Mouse (Mus musculus): ENCODE measurements at regions not wholly inside any gene's neighbourhood (a gene's known extent, or its start where the extent isn't known, plus 50 kb on each side); places are given as distances from the start of the nearest gene placed in this dataset.
A peak's percentile ranks its signal among the peaks of the same experiment; 100 is the strongest.

GRCm38 (mm10) chr7:37230641-37231347, 532.9 kb downstream of the Tshz3 start:
- DNase-seq (ENCODE audit: low spot score in 2 of 2): no peak

GRCm38 (mm10) chr7:37240832-37241231, 532.6 kb downstream of the Zfp536 start:
- no peak for DNase-seq (ENCODE audit: low spot score in 2 of 2)

GRCm38 (mm10) chr7:37241781-37242180, 531.7 kb downstream of the Zfp536 start:
- DNase-seq (ENCODE audit: low spot score in 2 of 2): no peak

DNA sequence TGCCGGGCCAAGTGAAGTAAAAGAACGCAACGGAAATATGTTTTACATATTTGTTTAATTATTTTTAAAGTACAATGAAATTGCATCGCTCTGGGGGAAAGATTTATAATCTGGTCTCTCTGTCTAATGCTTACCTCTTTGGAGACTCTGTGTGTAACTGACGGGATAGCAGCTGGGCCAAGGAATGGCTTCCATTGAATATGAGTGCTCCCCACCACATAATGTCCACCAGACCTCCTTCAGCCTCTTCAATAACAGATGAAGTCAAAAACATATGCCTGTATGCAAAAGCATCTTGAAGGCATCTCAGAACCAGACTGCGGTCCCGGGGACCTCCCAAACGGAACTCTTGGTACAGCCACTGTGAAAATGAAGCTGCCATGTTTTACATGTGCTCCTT, 531.0 kb downstream of the Zfp536 start:
- no peak for DNase-seq (ENCODE audit: low spot score in 2 of 2)

- peak in 1 of 2 experiments; percentile 13 for DNase-seq (ENCODE audit: low spot score in 2 of 2)
Observed at GRCm38 (mm10) chr7:37246156-37246555, 527.3 kb downstream of the Zfp536 start.

- no peak for DNase-seq (ENCODE audit: low spot score in 2 of 2)
Observed at GRCm38 (mm10) chr7:37254431-37254830, 519.0 kb downstream of the Zfp536 start.

DNA sequence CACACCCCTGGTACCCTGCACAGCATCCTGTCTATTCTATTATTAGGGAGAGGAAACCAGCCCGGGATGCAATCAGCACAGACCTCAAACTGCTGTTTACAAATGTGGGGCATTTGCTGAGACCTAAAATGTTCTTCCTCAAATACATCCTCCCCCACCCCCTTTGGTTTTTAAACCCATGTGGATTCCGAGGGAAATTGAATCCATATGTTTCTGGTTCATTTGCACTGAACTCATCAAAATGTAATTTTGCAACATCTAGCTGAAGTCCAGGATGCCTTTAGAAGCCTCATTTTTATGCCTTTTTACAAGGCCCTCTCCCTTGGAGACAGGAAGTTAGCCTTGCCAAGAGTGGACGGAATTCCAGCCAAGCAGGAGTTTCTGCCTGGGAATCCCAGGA, 517.6 kb downstream of the Zfp536 start:
- no peak for DNase-seq (ENCODE audit: low spot score in 2 of 2)

DNA sequence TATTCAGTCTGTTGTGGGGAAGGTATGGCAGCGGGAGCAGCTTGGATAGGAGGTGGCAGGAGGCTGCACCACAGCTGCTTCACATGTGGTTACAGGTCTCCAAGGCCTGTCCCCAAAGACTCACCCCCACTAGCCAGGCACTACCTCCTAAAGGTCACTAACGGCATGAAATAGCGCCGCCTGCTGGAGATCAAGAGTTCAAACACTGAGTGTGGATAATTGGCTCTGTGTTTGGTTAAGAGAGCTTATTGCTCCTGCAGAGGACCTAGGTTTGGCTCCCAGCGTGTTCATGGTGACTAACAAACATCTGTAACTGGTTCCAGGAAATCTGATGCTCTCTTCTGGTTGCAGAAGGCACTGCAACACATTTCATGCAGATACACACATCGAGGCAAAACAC, 514.1 kb downstream of the Zfp536 start:
- DNase-seq (ENCODE audit: low spot score in 2 of 2): no peak

DNA sequence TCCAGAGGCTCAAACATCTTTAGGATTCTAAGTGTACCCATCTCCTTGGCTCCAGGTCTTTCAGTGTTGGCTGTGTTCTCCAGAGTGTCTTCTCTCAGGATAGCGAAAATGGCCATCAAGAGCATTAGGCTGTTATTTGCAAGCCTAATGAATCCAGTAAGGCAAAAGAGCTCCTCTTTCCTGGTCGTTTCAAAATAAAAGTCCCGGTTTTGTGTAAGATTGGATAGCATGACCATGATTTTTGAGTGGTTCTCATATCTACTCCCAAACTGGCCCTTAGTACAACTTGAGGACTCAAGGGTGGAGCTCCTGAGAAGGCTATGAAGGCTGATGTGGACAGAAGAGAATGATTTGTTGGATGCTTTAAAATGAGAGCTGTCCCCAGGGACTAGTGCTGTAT, 510.6 kb downstream of the Zfp536 start:
- no peak for DNase-seq (ENCODE audit: low spot score in 2 of 2)

DNA sequence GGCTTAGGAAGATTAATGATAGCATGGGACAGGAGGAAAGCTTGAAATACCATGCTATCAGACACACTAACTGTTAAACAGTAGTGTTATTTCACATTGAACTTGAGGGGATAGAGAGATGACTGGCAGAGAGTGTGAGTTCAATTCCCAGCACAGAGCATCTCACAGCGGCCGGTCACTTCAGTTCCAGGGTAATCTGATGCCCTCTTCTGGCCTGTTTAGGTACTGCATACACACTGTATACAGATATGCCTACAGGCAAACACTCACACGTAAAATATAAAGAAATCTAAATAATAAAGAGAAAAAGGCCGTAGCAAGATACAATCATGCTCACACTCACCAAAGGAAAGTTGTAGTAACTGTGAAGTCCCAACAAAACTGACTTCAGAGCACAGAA, 506.0 kb downstream of the Zfp536 start:
- no peak for DNase-seq (ENCODE audit: low spot score in 2 of 2)

DNA sequence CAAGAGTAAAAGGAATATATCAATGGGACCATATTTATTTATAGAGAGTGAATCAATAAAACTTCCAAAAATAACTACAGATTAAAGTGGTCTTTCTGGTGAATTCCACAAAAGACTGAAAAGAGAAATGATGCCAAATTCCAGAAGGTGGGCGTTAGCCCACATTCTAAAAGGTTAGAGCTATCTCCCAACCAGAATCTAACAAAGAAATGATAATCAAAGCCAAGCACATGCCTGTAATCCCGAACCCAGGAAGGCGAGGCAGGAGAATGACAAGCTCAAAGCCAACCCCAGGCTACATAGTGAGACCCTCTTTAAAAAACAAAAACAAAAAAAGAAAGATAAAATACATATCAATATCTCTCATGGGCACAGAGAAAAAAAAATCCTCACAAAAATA, 502.6 kb downstream of the Zfp536 start:
- DNase-seq (ENCODE audit: low spot score in 2 of 2): no peak

DNA sequence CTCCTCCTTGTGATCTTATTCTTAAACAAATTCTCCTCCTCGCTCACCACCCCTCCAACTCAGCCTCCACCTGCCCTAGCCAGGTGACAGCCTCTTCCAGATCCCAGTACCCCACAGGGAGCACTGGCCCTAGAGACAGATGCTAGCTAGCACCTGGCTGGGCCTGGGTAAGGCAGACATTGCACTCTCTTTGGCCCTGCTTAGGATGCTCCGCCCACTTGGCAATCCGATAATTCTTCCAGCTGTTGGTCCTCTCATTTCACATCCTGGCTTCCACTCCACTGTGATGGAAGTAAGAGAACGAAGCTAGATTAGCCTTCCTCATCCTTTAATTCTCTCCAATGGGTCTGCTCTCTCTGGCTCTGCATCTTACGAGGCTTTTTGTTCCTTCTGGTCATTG, 483.4 kb downstream of the Zfp536 start:
- no peak for DNase-seq (ENCODE audit: low spot score in 2 of 2)

DNA sequence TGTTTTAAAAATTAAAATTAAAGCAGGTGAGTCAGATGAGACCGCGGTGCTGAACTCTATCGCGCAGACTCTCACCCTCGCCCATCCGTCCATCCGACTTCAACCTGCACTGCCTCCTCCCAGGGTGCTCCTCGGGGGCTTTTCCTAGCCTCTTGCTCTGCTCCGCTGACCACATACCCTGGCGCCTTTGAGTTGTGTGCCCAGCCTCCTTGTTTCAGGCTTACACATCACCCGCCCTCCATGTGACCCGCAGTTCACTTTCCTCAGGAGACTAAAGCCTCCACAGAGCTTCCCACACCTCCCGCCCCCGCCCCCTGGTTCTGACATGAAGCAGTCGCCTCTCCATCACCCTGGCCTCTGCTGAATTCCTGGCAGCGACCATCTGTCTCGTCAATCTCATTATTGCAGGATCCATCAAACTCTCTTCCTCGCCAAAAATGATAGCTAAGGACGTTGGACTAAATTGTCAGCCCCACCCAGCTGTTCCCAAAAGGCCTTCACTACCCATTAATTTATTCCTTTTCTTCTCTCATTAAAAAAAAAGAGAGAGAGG, 482.9 kb downstream of the Zfp536 start:
- DNase-seq (ENCODE audit: low spot score in 2 of 2): no peak

GRCm38 (mm10) chr7:37291726-37292125, 481.7 kb downstream of the Zfp536 start:
- no peak for DNase-seq (ENCODE audit: low spot score in 2 of 2)

DNA sequence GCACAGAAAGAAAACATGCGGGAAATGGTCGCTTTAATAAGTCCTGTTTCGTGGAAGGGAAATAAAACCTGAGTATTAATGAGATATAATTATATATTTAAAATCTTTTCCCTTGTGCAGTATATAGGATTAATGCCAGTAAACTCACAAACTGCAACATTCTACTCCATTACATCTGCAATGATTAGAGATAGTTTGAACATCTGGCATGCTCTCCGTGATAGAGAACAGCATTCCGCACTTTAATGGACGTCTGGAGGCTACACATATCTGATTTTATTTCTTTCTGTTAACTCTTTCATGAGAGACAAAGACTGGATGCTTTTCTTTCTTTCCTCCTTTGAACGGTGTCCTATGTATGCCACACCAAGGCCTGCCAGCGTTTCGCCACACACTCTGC, 480.9 kb downstream of the Zfp536 start:
- no peak for DNase-seq (ENCODE audit: low spot score in 2 of 2)

GRCm38 (mm10) chr7:37298888-37299287, 474.6 kb downstream of the Zfp536 start:
- no peak for DNase-seq (ENCODE audit: low spot score in 2 of 2)

GRCm38 (mm10) chr7:37305463-37305862, 468.0 kb downstream of the Zfp536 start:
- no peak for DNase-seq (ENCODE audit: low spot score in 2 of 2)

DNA sequence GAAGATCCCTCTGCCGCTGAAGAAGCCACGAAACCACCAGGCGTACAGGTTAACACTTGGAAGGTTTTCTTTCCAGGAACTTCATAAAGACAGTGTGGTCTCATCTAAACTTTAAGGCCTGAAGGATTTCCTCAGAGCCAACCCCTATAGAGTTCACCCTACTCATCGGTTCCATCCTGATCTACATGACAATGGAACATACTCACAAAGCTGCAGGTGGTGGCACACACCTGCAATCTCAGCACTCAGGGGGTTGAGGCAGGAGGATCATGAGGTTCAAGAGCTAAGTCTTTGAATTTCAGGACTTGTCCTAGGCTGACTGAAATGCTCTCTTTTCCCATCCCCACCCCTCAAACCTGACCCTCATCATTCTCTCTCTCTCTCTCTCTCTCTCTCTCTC, 466.2 kb downstream of the Zfp536 start:
- DNase-seq (ENCODE audit: low spot score in 2 of 2): no peak

GRCm38 (mm10) chr7:37324653-37325052, 448.8 kb downstream of the Zfp536 start:
- DNase-seq (ENCODE audit: low spot score in 2 of 2): no peak

DNA sequence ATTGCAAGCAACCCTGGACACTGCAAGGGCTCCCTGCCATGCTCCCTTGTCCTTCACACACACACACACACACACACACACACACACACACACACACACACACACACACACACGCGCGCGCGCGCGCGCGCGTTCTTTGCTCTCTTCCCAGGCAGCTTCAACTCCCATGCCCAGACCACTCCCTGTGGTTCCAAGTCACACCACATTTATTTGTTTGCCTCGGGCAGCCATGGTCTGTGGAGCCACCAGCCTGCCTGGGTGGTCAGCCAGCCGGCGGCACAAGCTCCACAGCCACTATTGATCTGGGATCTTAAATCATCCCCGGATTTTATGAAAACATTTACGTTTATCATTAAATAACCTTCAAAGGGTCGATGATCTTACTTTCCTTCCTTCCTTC, 440.0 kb downstream of the Zfp536 start:
- DNase-seq (ENCODE audit: low spot score in 2 of 2): no peak

DNA sequence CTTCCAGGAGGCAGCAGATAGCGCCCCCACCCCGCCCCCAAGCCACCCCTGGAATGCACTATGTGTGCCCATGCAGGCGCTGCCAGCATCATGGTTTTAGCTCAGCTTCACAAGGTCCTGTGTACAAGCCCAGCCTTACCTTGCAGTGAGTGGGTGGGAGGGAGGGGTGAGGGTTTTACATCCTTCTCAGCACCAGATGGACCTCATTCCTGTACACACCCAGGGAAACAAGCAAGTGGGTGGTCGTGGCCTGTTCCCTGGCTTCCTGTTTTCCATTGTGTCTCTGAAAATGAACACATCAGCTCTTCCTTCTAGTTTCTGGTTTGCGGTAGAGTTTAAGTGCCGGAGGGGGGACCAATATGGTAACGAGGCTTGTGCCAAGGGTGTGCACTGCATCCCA, 438.2 kb downstream of the Zfp536 start:
- no peak for DNase-seq (ENCODE audit: low spot score in 2 of 2)

DNA sequence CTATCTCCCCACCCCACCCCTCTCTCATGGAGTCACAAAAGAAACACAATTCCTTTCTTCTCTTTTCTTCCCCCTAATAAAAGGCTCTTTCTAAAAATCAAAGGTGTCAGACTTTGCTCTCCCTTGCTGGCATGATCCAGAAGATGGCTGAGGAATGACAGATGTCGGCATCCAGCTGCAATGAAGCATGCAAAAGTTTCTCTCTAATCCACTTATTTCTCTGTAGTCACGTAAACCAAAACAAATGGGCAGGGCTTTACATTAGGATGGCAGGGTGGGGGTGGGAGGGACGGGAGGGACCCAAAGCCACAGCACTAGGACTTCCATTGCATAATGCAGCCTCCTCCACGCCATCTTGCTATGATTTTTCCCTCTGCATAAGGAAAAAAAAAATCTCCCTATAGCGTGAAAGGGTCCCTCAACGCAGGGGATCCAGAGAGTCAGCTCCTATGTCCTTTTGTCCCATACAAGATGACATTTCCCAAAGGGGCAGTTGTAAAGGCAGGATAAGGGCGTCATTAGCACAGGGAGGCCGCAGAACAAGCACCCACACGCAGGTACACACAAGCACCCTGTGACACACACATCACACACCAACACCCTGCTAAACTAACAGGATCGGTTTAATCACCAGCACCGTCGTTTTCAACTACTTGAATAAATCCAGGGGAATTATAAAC, 437.1 kb downstream of the Zfp536 start:
- no peak for DNase-seq (ENCODE audit: low spot score in 2 of 2)

GRCm38 (mm10) chr7:37336851-37337531, 436.4 kb downstream of the Zfp536 start:
- DNase-seq (ENCODE audit: low spot score in 2 of 2): peak in 1 of 2 experiments; percentile 63

Measured in frontal cortex, postnatal 25 days (tissue).